Mouse (Mus musculus) lung, postnatal 36 days (tissue): Measurements from ENCODE around the gene Fam83f.
"Not testable (repeated sequence)": the region's sequence is repeated elsewhere in the genome, so short reads cannot be mapped to it uniquely, and the experiment has no call there.

ENCODE experiments used
- DNase-seq: peaks from one replicate; pipeline ENCODE4 v3.0.0; 2022; ENCODE audit warnings: mixed read lengths

Fam83f gene

GRCm38 (mm10) chr15:80707088-80707487, 35.4 kb downstream of the Fam83f start:
- DNase-seq: peak; percentile 82

DNA sequence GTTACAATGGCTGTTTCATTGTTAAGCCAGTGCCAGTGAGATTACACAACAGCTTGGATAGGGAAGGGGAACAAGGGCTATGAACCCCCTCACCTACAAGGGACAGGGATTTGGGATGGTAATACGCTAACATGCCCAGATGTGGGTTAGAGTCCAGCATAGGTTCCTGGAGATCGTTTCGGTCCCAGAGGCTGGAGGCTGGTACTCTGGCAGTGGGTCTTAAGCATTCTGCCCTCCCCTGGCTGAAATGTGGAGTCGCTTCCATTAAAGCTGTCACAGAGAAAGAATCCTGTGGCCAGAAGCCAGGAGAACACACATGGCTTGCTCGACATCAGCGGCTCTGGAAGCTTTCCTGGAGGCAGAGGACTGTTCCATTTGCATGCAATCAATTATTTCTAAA, 37.9 kb downstream of the Fam83f start:
- DNase-seq: peak; percentile 76

- no peak for DNase-seq
These were observed 38.6 kb downstream of the Fam83f start for GRCm38 (mm10) chr15:80710257-80710607.

GRCm38 (mm10) chr15:80710608-80711363, 39.1 kb downstream of the Fam83f start, which contains the start of gene Tnrc6b:
Gene Tnrc6b (plus strand): TSS chr15:80711313.
- DNase-seq: peak; percentile 99

DNA sequence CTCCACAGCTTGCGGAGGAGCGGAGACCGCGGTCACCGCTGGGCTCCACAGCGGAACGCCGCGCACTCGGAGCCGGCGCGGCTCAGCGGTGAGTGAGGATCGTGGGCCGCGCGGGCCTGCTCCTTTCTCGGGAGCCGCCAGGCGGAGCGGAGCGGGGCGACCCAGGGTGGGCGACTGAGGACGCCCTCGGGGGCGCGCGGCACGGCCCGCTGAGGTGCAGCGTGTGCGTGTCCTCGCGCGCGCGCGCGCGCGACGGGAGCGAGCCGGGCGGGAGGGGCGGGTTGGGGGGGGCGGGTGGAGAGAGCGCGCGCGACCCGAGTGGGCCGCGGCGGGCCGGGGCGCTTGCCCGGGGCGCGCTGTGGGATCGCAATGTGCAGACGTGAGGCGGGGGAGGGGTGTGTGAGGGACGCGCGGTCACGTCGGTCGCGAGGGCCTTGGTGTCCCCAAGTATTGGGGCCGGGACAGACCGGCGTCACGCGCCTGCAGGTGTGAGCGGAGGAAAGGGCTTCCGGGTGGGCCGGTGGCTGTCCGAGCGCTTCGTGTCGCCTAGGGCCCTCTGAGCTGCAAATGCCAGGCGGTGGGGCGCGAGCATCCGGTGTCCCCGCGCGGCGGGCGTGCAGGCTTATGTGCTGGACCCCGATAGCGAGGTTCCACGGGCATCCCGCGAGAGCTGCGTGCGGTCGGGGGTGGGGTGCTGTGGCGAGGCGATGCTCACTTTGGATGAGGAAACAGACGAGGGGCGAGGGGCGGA, 39.9 kb downstream of the Fam83f start:
- DNase-seq: peak; percentile 38

- DNase-seq: no peak
These were observed 42.7 kb downstream of the Fam83f start for GRCm38 (mm10) chr15:80714299-80714698.

DNA sequence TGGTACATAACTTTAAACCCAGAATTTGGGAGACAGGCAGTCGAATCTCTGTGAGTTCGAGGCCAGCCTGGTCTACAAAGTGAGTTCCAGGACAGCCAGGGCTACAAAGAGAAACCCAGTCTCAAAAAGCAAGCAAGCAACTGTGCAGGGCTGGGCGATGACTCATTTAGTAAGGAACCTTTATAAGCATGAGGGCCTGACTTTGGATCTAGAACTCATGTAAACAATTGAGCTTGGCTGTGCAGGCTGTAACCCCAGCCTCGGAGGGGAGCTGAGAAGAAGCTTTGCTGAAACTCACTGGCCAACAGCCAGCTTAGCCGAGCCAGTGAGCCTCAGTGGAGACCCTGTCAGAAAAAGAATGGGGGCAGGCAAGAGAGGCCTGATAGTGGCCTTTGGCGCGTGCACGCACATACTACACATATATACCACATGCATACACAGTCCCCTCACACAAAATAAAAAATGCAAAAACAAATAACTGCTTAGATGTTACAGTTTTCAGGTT, 45.0 kb downstream of the Fam83f start:
- peak; percentile 24 for DNase-seq

DNA sequence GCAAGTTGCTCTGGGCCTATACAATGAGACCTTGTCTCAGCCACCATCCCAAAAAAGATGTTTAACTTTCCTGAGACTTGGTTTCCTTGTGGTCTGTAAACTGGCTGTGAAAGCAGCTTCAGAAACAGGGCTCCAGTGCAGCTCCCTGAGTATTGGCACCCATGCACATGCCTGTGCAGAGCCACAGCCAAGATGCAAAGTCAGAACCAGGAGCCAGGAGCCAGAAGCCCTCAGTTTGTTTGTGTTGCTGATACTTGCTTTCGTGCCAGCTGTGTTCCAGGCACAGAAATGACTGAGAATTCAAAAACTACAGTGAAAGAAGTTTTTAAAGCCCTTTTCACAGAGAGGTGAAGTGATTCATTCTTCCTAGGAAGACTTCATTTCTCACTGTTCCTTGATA, 45.8 kb downstream of the Fam83f start:
- peak; percentile 62 for DNase-seq

DNA sequence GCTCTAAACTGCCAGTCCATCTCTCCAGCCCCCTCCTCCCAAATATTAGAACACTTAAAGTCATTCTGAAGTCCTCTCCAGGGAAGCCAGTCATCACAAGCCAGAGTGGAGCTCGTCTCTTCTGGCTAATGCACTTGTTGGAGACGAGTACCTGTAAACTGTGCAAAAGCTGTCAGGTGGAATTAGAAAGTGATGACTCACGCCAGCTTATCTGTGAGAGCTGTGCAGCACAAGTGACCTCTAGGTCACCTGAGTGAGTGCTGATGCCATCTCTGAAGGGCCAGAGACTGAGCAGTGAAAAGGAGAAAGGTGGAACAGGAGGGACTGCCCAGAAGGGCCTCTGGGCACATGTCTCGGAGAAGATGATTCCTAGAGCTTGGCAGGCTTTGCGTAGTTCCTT, 48.6 kb downstream of the Fam83f start:
- DNase-seq: peak; percentile 48

DNA sequence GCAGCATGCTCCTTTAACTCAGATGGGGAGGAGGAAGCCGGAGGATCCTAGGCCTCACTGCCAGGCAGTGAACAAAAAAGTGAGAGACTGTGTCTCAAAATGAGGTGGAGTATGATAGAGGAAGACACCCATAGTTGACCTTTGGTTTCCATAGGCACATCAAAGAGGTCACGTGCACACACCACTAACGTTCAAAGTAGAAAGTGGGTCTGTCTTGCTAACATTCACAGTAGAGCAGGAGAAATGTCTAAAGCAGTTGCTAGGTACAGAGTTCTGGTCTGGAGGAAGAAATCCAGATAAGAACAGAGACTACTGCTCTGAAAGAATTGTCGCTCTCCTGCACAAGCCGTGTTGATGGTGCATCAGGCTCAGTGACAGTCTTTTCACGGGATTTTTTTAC, 50.2 kb downstream of the Fam83f start:
- DNase-seq: no peak

- no peak for DNase-seq
These were observed 50.7 kb downstream of the Fam83f start for GRCm38 (mm10) chr15:80722366-80722765.

DNA sequence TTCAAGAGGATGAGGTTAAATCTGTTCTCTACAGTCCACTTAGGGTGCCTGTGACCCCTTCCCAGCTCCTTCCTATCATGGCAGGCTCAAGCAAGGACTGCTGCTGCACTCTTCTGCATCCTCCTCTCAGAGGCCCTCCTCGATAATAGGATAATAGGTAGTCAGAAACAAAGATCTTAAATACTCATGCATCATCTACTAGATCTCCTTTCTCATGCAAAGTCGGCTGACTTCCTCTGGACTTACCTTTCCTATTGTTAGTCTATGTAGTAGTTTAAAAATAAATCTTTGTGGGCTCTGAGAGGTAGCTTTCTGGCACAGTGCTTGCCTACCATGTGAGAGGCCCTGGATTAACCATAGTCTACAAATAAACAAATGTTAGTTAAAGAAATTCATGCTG, 57.8 kb downstream of the Fam83f start:
- DNase-seq: no peak

DNA sequence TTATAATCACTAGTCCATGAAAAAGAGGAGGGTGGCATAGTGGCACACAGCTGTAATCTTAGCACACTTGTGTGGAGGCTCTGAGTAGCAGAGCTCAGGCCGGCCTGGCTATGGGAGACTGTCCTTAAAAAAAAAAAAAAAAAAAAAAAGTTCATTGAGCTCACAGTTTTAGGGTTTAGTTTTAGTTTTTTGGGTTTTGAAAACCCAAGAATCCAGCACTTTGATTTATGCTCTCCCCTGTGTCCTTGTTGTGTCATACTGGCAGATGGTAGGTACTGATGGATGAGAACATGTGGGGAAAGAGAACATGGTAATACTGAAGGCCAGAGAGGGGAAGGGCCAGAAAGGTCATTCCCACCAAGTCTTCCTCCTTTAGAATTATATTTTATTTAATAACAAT, 59.4 kb downstream of the Fam83f start:
- no peak for DNase-seq

DNA sequence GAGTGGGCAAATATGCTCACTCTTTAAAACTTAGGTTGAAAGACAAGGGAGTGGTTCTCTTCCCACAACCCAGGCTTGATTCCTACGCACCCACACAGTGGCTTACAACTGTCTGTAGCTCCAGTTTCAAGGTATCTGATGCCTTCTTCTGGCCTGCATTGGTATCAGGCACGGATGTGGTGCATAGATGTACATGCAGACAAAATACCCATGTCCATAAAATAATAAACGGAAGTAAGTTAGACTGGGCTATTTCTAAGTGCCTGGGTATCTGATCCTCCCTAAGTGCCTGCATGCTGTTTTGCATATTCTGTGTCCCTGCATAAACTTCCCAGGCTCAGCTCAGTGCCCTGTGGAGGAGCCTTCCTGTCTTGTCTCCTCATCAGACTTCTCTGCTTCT, 59.9 kb downstream of the Fam83f start:
- DNase-seq: no peak

GRCm38 (mm10) chr15:80732266-80733030, 60.8 kb downstream of the Fam83f start:
- DNase-seq: no peak

DNA sequence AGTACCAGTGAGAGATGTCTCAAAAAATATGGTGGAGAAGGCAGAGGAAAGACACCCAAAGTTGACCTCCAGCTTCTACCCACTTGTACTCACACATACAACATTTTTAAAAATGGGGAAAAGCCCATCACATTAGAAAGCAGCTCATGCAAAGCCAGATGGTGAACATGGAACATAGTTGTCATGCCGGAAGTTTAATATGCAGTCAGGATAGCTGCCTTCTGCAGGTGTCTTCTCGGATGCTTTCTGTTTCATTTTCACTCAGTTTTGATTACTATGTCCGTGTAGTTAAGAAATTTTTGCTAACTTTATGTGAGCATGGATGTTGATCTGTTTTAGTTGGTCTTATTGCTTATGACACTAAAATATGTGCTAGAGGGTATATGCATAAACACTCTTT, 63.7 kb downstream of the Fam83f start:
- DNase-seq: no peak

DNA sequence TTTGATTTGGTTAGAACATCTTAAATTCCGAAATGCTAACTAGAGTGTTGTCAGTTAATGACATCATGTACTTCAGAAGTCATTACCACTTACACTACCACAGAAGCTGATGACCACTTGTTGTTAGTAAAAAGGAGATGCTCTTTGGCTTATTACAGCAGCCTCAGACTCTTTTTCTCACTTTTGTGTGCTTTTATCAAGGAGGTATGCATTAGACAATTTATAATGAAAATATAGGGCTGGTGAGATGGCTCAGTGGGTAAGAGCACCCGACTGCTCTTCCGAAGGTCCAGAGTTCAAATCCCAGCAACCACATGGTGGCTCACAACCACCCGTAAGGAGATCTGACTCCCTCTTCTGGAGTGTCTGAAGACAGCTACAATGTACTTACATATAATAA, 64.1 kb downstream of the Fam83f start:
- DNase-seq: not testable (repeated sequence)

DNA sequence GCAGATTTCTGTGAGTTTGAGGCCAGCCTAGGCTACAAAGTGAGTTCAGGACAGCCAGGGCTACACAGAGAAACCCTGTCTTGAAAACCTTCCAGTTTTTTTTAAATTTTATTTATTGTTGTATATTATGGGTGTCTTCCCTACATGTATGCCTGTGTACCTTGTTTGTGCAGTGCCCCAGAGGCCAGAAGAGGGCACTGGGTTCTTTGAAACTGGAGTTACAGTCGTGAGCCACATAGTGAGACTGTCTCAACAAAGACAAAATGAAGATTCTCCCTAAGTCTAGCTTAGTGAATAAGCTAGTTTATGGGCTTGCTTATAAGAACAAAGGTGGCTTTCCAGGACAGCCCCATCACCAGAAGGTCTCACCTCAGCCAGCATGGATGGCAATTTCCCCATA, 64.9 kb downstream of the Fam83f start:
- DNase-seq: no peak

GRCm38 (mm10) chr15:80738244-80738643, 66.6 kb downstream of the Fam83f start:
- DNase-seq: no peak

GRCm38 (mm10) chr15:80739972-80740371, 68.3 kb downstream of the Fam83f start:
- DNase-seq: no peak

- DNase-seq: no peak
These were observed 70.2 kb downstream of the Fam83f start for GRCm38 (mm10) chr15:80741836-80742235.

GRCm38 (mm10) chr15:80742991-80743474, 71.4 kb downstream of the Fam83f start:
- peak; percentile 59 for DNase-seq

DNA sequence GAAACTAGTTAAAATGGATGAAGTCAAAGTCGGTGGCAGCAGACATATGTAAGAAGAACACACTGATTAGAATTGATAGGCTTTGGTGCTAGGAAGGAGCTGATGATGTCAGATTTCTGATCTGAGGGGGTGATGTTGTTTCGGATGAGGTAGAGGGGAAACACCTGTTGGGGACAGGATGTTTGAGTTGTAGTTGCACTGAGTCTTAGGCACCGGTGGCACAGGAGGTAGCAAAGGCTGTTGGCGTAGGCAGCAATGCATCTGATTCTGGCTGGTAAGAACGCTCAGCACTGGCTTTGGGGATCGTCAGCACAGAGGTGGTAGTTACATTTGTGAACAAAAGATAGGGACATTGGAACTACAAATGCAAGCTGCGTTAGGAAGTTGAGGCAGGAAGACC, 72.0 kb downstream of the Fam83f start:
- no peak for DNase-seq
